Mouse (Mus musculus): ENCODE measurements around the gene Pakap.

The Pakap gene

GRCm38 (mm10) chr4:57927464-57928205 is 359.7 kb downstream of the Pakap start:
- no peak for DNase-seq

- DNase-seq: no peak
These were observed 362.7 kb downstream of the Pakap start for GRCm38 (mm10) chr4:57930559-57931170.

GRCm38 (mm10) chr4:57934181-57934580 is 366.2 kb downstream of the Pakap start:
- no peak for DNase-seq

DNA sequence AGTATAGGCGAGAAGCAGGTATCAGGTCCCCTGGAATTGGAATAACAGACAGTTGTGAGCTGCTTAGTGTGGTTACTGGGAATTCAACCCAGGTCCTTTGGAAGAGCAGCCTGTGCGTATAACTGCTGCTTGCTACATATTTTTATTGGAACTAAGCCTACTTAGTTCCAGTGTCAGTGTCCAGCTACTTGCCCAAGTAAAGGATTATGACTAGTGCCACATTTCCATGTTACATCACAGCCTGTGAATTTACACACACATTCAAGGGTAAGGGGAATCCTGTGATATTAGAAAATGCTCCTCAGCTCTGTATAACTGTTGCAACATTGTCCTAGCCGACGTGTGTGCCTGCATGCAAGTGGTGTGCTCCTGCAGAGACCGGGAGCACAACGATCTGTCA is 369.3 kb downstream of the Pakap start:
- DNase-seq: no peak

- no peak for DNase-seq
These were observed 372.7 kb downstream of the Pakap start for GRCm38 (mm10) chr4:57940631-57941030.

DNA sequence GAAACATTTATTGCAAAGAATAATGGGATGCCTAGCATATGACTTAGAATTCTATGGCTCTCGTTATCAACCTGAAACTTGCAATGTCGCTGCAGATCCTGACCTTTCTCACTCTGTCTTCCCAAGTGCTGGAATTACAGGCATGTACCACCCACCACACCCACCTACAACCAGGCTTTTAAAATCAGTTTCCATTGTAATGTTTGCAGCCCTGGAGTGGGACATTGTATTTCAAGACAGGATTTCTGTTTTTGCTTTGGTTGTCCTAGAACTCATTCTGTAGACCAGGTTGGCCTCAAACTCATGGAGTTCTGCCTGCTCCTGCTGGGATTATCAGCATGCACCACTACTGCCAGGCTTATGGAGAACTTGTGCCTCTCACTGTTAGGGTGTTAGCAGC is 374.9 kb downstream of the Pakap start:
- no peak for DNase-seq
